21 mouse cellular contexts compared by ENCODE assay signal in genomic region chr13:92884930-92885329, GRCm38 (mm10). TPM values are rescaled to one million over a fixed set of nuclear protein-coding genes. Genes with fewer than 3 reads are reported as not detected.
DNase-seq lines count a peak whose midpoint lies in the region; ATAC-seq lines count a peak whose summit lies in the region.
"Had no signal": no experiment of that assay in that cellular context is flagged by ENCODE, and none has a peak within 500 bp of the region (broad histone marks: within the 10 kb centered on the region; RNA-seq: fewer than 3 reads in every experiment).

No protein-coding gene starts in this region.

- peak; percentile 83 for ATAC-seq in intestine, embryonic 15.5 days
- ATAC-seq in megakaryocyte progenitor cell, adult 5-6 weeks (replicated peaks; ENCODE audit: poor library complexity) = peak; percentile 44; the same call in 1 of the 2 replicates
- ATAC-seq: forebrain, embryonic 13.5 days; forebrain, postnatal 0 days; hindbrain, postnatal 0 days had no signal

- no peaks in the 10 kb centered on the region for H3K27me3 ChIP-seq in intestine, embryonic 15.5 days (replicated peaks)
- H3K27me3 ChIP-seq: embryonic facial prominence, embryonic 12.5 days; forebrain, embryonic 13.5 days; heart, embryonic 15.5 days; hindbrain, embryonic 13.5 days had no signal

- H3K4me1 ChIP-seq in intestine, embryonic 15.5 days (replicated peaks) = no peaks in the 10 kb centered on the region
- H3K4me1 ChIP-seq: embryonic facial prominence, embryonic 12.5 days had no signal

- no peaks in the 10 kb centered on the region for H3K36me3 ChIP-seq in intestine, embryonic 15.5 days
- H3K36me3 ChIP-seq: embryonic facial prominence, embryonic 12.5 days; G1E; heart, embryonic 15.5 days; hindbrain, embryonic 13.5 days had no signal

- no peak overlapping the region for H3K4me3 ChIP-seq in intestine, embryonic 15.5 days (replicated peaks)
- H3K4me3 ChIP-seq: embryonic facial prominence, embryonic 12.5 days; forebrain, embryonic 13.5 days; heart, adult 2 months; heart, embryonic 15.5 days; hindbrain, embryonic 13.5 days had no signal

- DNase-seq in urinary bladder, postnatal 4 days (ENCODE audit: low spot score in 2 of 2) = peak; percentile 7 to 22
- DNase-seq in urinary bladder, postnatal 36 days (ENCODE audit: low spot score in 2 of 2) = no peak
- DNase-seq in T-cell, adult 2 months (ENCODE audit: low spot score) = no peak
- DNase-seq in spleen, adult 12 weeks (ENCODE audit: low spot score) = no peak
- DNase-seq: adrenal gland, adult 2 months; adrenal gland, postnatal 25 days; cerebellum, adult 8-10 months; cerebellum, postnatal 14 days; forebrain, postnatal 0 days; gastrocnemius, postnatal 10 days; heart, adult 2 months; heart, postnatal 14 days had no signal

- WGBS in intestine, embryonic 15.5 days = 70% methylated on average over 1 of the region's 1 CpGs

- no peak overlapping the region for H3K4me2 ChIP-seq in intestine, embryonic 15.5 days (replicated peaks)
- H3K4me2 ChIP-seq: embryonic facial prominence, embryonic 12.5 days; forebrain, embryonic 13.5 days; heart, embryonic 11.5 days; heart, embryonic 15.5 days; hindbrain, embryonic 13.5 days had no signal

- H3K27ac ChIP-seq in intestine, embryonic 15.5 days = no peak overlapping the region
- H3K27ac ChIP-seq: embryonic facial prominence, embryonic 12.5 days; forebrain, embryonic 13.5 days; heart, adult 2 months; heart, embryonic 15.5 days; hindbrain, embryonic 13.5 days; hindbrain, postnatal 0 days had no signal

- no peak overlapping the region for H3K9ac ChIP-seq in intestine, embryonic 15.5 days
- H3K9ac ChIP-seq: embryonic facial prominence, embryonic 12.5 days; forebrain, embryonic 13.5 days; forebrain, postnatal 0 days; heart, embryonic 15.5 days; hindbrain, embryonic 13.5 days had no signal

- H3K9me3 ChIP-seq in intestine, embryonic 15.5 days = no peaks in the 10 kb centered on the region
- H3K9me3 ChIP-seq: embryonic facial prominence, embryonic 12.5 days; forebrain, embryonic 13.5 days; G1E; heart, embryonic 15.5 days; hindbrain, embryonic 13.5 days had no signal

RNA-seq across cellular contexts. Expression of gene Mtx3, which starts 40.4 kb away (rescaled TPM):
- 3.1 and 3.6 TPM in 2 replicates for polyA plus RNA-seq in intestine, embryonic 15.5 days (2015; fragmentation: Nextera tagmentation; extraction: Ambion mirVana)
- 6.5 and 10.8 TPM in 2 replicates for total RNA-seq in megakaryocyte progenitor cell, adult 5-6 weeks (2015)
- 7.1 and 9.6 TPM in 2 replicates for total RNA-seq in megakaryocyte progenitor cell, adult 5-6 weeks (2017)

Comparison
In these comparisons a context has a peak if more than half of its experiments do, and no peak if none do; other contexts are left out.
1. DNase-seq: peak in urinary bladder, postnatal 4 days (2 of 2); none in urinary bladder, postnatal 36 days (0 of 2), T-cell, adult 2 months (single experiment) and spleen, adult 12 weeks (single experiment).